Mouse (Mus musculus) adrenal gland, adult (tissue): ENCODE measurements around the gene Gm20738.
"Not testable (repeated sequence)": the region's sequence is repeated elsewhere in the genome, so short reads cannot be mapped to it uniquely, and the experiment has no call there.

Experiments
- DNase-seq, 2 experiments: peaks; one replicate each; pipeline ENCODE4 v3.0.0; 2022 to 2023; ENCODE audit warnings: low spot score in 1 of 2; ENCODE audit not compliant: inconsistent age in 2 of 2

The Gm20738 gene

GRCm38 (mm10) chrY:37957511-37957910 is at the start of gene Gm20738:
Gm20738 (plus strand) TSS chrY:37957811.
- DNase-seq: not testable (repeated sequence)
